ENCODE assay signal across 11 mouse cellular contexts in the genomic region with DNA sequence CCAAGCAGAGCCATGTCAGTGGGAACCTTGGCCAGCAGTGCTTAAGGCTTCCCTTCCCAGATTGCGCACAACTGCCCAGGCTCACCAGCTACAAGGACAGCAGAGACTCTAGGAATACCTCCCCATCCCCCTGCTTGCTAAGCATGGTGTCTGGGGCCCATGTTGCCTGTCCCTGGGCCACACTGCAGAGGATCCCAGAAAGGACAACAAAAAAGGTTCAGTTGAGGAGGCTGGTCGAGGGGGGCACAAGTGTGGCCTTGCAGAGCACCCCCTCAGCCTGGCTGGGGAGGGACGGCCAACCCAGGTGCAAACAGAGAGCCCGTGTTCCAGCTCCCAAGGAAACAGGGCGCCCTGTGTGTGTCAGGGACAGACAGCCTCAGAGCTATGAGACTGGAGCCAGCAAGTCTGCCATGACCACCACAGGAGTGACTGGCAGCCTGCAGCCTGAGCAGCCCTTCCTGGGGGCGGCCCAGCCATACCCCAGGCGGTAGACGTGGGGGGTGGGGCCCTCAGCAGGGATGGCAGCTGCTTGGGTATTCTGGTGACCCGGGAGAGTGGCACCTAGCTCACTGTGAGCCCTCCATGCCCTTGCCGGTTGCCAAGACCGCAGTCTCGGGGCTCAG. TPM values are rescaled to one million over a fixed set of nuclear protein-coding genes. Genes with fewer than 3 reads are reported as not detected.
DNase-seq lines count a peak whose midpoint lies in the region; ATAC-seq and TF ChIP-seq lines count a peak whose summit lies in the region.
"Had no signal": no experiment of that assay in that cellular context is flagged by ENCODE, and none has a peak within 500 bp of the region (broad histone marks: within the 10 kb centered on the region; RNA-seq: fewer than 3 reads in every experiment).

No protein-coding gene starts in this region.

- no peaks in the 10 kb centered on the region for H3K4me1 ChIP-seq in intestine, embryonic 14.5 days (replicated peaks; ENCODE audit: control insufficient read depth, insufficient read depth, low read length)
- no peaks in the 10 kb centered on the region for H3K4me1 ChIP-seq in intestine, postnatal 0 days (replicated peaks; ENCODE audit: control insufficient read depth, insufficient read depth, low read length)
- peaks cover under 1% of the 10 kb centered on the region; the same call in 1 of the 2 replicates for H3K4me1 ChIP-seq in hindbrain, embryonic 15.5 days (replicated peaks)
- H3K4me1 ChIP-seq: liver, embryonic 15.5 days had no signal

- H3K9me3 ChIP-seq in intestine, embryonic 14.5 days (ENCODE audit: control insufficient read depth, low read length), result no peaks in the 10 kb centered on the region
- H3K9me3 ChIP-seq in intestine, postnatal 0 days (ENCODE audit: control insufficient read depth), result no peaks in the 10 kb centered on the region
- no peaks in the 10 kb centered on the region for H3K9me3 ChIP-seq in hindbrain, embryonic 15.5 days
- H3K9me3 ChIP-seq: liver, embryonic 15.5 days had no signal

- no peaks in the 10 kb centered on the region for H3K36me3 ChIP-seq in intestine, embryonic 14.5 days (ENCODE audit: control insufficient read depth, insufficient read depth, low read length)
- H3K36me3 ChIP-seq in intestine, postnatal 0 days (ENCODE audit: control insufficient read depth, insufficient read depth), result no peaks in the 10 kb centered on the region
- H3K36me3 ChIP-seq in hindbrain, embryonic 15.5 days, result no peaks in the 10 kb centered on the region
- H3K36me3 ChIP-seq: liver, embryonic 15.5 days had no signal

- no peak overlapping the region for H3K4me2 ChIP-seq in intestine, embryonic 14.5 days (ENCODE audit: low read length)
- H3K4me2 ChIP-seq in intestine, postnatal 0 days (replicated peaks; ENCODE audit: low read depth), result no peak overlapping the region
- no peak overlapping the region for H3K4me2 ChIP-seq in hindbrain, embryonic 15.5 days
- H3K4me2 ChIP-seq: liver, embryonic 15.5 days had no signal

- no peaks in the 10 kb centered on the region for H3K27me3 ChIP-seq in intestine, embryonic 14.5 days (replicated peaks; ENCODE audit: control insufficient read depth, insufficient read depth, low read length)
- H3K27me3 ChIP-seq in intestine, postnatal 0 days (replicated peaks; ENCODE audit: control insufficient read depth, insufficient read depth, low read length), result no peaks in the 10 kb centered on the region
- no peaks in the 10 kb centered on the region for H3K27me3 ChIP-seq in hindbrain, embryonic 15.5 days
- H3K27me3 ChIP-seq: liver, embryonic 15.5 days had no signal

- no peak overlapping the region for H3K9ac ChIP-seq in intestine, embryonic 14.5 days (ENCODE audit: low read length)
- no peak overlapping the region for H3K9ac ChIP-seq in intestine, postnatal 0 days (ENCODE audit: low read depth, low read length)
- H3K9ac ChIP-seq in hindbrain, embryonic 15.5 days, result no peak overlapping the region
- H3K9ac ChIP-seq: liver, embryonic 15.5 days had no signal

- H3K27ac ChIP-seq in intestine, embryonic 14.5 days (ENCODE audit: low read depth), result no peak overlapping the region
- H3K27ac ChIP-seq in intestine, postnatal 0 days (ENCODE audit: low read depth, low read length), result no peak overlapping the region
- H3K27ac ChIP-seq in hindbrain, embryonic 15.5 days (replicated peaks), result no peak overlapping the region; the same call in 1 of the 2 replicates
- H3K27ac ChIP-seq: liver, embryonic 15.5 days had no signal

- no peak overlapping the region for H3K4me3 ChIP-seq in intestine, embryonic 14.5 days (ENCODE audit: low read depth, low read length)
- H3K4me3 ChIP-seq in intestine, postnatal 0 days (ENCODE audit: low read depth, low read length), result no peak overlapping the region
- H3K4me3 ChIP-seq in hindbrain, embryonic 15.5 days, result no peak overlapping the region
- H3K4me3 ChIP-seq: liver, embryonic 15.5 days had no signal

- 49% methylated on average over 12 of the region's 12 CpGs for WGBS in intestine, embryonic 14.5 days
- 58% methylated on average over 12 of the region's 12 CpGs for WGBS in intestine, postnatal 0 days
- 39% methylated on average over 12 of the region's 12 CpGs for WGBS in hindbrain, embryonic 15.5 days

- peak; percentile 38; the same call in 1 of the 2 replicates for ATAC-seq in intestine, embryonic 14.5 days (replicated peaks; ENCODE audit: low FRiP score, low TSS enrichment, low read depth)
- ATAC-seq in intestine, postnatal 0 days, result no peak
- ATAC-seq in hindbrain, embryonic 15.5 days (ENCODE audit: low FRiP score, low read depth), result peak; percentile 70; the same call in 1 of the 2 replicates
- ATAC-seq: midbrain, embryonic 16.5 days had no signal

- DNase-seq in intestine, embryonic 14.5 days (ENCODE audit: low spot score), result no peak
- DNase-seq in right cerebral cortex, adult 18-20 months, result peak; percentile 20
- DNase-seq in right cerebral cortex, adult 2 months (ENCODE audit: low spot score in 2 of 2), result no peak
- DNase-seq in right cerebral cortex, postnatal 4 days, result peak; percentile 42
- DNase-seq in adrenal gland, adult (ENCODE audit: inconsistent age in 2 of 2, low spot score in 1 of 2), result no peak
- DNase-seq in adrenal gland, postnatal 25 days, result no peak
- DNase-seq: retina, postnatal 1 day had no signal

- TF ChIP-seq CTCF in intestine, postnatal 0 days (IDR thresholded peaks at IDR 0.05; ENCODE audit: low read depth), result no peak

RNA-seq across cellular contexts. Expression of a gene that starts 53.6 kb away (rescaled TPM):
- polyA plus RNA-seq in intestine, embryonic 14.5 days (2014; fragmentation: Nextera tagmentation; extraction: Ambion mirVana), result 2.4 and 2.7 TPM in 2 replicates
- 0.92 and 0.95 TPM in 2 replicates for polyA plus RNA-seq in intestine, postnatal 0 days (2015; fragmentation: Nextera tagmentation; extraction: Ambion mirVana)
- 6.7 and 9.6 TPM in 2 replicates for polyA plus RNA-seq in hindbrain, embryonic 15.5 days (2015; fragmentation: Nextera tagmentation; extraction: Ambion mirVana)
- total RNA-seq in adrenal gland, postnatal 25 days (2021), result not detected in 2 replicates
- polyA plus RNA-seq: liver, embryonic 15.5 days had no signal

Comparison
In these comparisons a context has a peak if more than half of its experiments do, and no peak if none do; other contexts are left out.
1. DNase-seq: peak in right cerebral cortex, adult 18-20 months (single experiment) and right cerebral cortex, postnatal 4 days (single experiment); none in intestine, embryonic 14.5 days (single experiment), right cerebral cortex, adult 2 months (0 of 2), adrenal gland, adult (0 of 2) and adrenal gland, postnatal 25 days (single experiment).